Mouse (Mus musculus) CH12.LX (cell line): ENCODE results near the gene Baiap2l2.

Experiments
- CTCF ChIP-seq, 2 experiments: IDR thresholded peaks in 1 of 2; conservative IDR thresholded peaks in 1 of 2; 2 replicates each; pipeline ENCODE4 v1.5.1; 2011 to 2012; ENCODE audit warnings: low read depth in 2 of 2, low read length in 2 of 2, improper control_type of control experiment in 1 of 2, inconsistent platforms in 1 of 2, mild to moderate bottlenecking in 1 of 2, moderate library complexity in 1 of 2
- KAT2A ChIP-seq: IDR thresholded peaks from 2 replicates; pipeline ENCODE4 v1.6.1; 2012; ENCODE audit warnings: low read length, improper control_type of control experiment, inconsistent platforms; ENCODE audit not compliant: insufficient replicate concordance
- POLR2AphosphoS2 ChIP-seq: IDR thresholded peaks from 2 replicates; pipeline ENCODE4 v1.6.1; 2011; ENCODE audit warnings: low read depth, low read length, improper control_type of control experiment

- TF ChIP-seq CTCF (conservative IDR thresholded peaks at IDR 0.05 in 1 of 2, IDR thresholded peaks at IDR 0.05 in 1 of 2; ENCODE audit: low read depth in 2 of 2, low read length in 2 of 2) (no peak), POLR2AphosphoS2 (no peak), KAT2A (no peak)
Observed at GRCm38 (mm10) chr15:79250236-79250635, 35.1 kb downstream of the Baiap2l2 start.
